Mouse (Mus musculus) B cell, adult 62 days (primary cell): ENCODE data around the gene Rmnd5a. TPM values are rescaled to one million over a fixed set of nuclear protein-coding genes. Genes with fewer than 3 reads are reported as not detected.

ENCODE experiments used
- total RNA-seq: library from RNA; stranded (reverse); gene quantifications from 4 replicates; pipeline ENCODE4 v1.2.4, GENCODE M21; 2023

Rmnd5a gene
- total RNA-seq: 54.0 to 60.3 TPM (median 55.5 TPM) in 4 replicates

DNA sequence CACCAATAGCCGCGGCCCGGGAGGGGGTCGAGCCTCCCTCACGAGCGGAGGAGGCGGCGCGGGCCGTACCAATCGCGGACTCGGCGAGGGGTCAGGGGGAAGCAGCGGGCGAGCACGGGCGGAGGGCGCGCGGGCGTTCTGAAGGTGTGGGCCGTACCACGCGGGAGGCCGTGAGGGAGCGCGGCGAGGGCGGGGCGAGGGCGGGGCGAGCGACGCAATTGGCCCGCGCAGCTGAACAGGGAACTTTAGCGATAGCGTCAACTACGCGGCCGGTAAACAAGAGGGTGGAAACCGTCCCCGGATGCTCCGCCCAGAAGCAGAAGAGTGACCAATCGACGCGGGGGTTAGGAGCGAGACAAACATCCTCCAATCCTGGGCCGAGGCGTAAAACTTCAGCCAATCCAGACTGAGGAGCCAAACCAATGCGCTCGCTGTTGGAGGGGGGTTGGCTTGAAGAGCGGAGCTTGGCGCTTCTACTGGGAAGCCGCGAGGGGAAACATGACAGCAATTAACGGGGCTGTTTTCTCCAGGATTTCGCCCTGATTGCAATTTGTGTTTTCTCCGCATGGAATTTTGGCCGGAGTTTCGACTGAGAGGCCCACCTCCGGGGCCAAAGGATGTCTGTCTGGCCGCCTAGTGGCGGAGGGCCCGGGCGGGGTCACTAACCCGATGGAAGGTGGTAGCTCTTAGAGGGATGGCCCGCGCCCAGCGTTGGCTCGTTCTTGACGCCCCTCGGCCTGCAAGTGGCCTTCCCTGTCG, at the start of gene Rmnd5a:
Gene Rmnd5a (minus strand): TSS at position 146 of the 759 bp plus-strand sequence.

DNA sequence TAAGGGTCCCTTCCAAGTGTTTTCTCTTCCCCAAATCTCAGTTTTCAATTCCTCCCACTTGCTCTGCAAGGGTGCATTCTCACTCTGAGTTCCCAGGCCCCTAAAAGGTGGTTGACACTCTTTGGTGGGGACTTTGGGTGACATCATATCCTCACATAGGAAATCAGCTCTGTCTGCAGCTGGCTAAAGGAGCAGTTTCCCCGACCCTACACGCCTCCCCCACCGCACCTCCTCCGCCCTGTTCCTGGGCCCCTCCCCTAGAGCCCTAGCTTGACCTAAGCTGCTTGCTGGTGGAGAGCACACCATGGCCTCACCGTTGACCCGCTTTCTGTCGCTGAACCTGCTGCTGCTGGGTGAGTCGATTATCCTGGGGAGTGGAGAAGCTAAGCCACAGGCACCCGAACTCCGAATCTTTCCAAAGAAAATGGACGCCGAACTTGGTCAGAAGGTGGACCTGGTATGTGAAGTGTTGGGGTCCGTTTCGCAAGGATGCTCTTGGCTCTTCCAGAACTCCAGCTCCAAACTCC, 67.1 kb downstream of the Rmnd5a start, which contains the start of gene Cd8a:
Gene Cd8a (plus strand): TSS at position 179 of the 527 bp plus-strand sequence.

Other genes starting within 250 kb of the Rmnd5a start
- not detected in 4 replicates for gene Fabp1, start 240.8 kb downstream of the Rmnd5a start, total RNA-seq
- gene Krcc1, start 169.0 kb downstream of the Rmnd5a start, total RNA-seq: 29.7 to 35.5 TPM (median 33.5 TPM) in 4 replicates
- gene Smyd1, start 118.4 kb downstream of the Rmnd5a start, total RNA-seq: not detected in 4 replicates
- 0.66 to 1.3 TPM in 2 of 4 replicates, not detected in the others for gene Cd8b1, start 117.8 kb downstream of the Rmnd5a start, total RNA-seq
- 0.27 to 0.52 TPM (median 0.44 TPM) in 4 replicates for gene Cd8a, start 67.2 kb downstream of the Rmnd5a start, total RNA-seq
- gene Rnf103, start 53.3 kb upstream of the Rmnd5a start, total RNA-seq: 29.0 to 30.6 TPM (median 30.0 TPM) in 4 replicates
- 42.3 to 65.8 TPM (median 49.5 TPM) in 4 replicates for gene Chmp3, start 103.2 kb upstream of the Rmnd5a start, total RNA-seq
- 116 to 139 TPM (median 122 TPM) in 4 replicates for gene Kdm3a, start 192.4 kb upstream of the Rmnd5a start, total RNA-seq